9 mouse cellular contexts compared by ENCODE assay signal in the genomic region with DNA sequence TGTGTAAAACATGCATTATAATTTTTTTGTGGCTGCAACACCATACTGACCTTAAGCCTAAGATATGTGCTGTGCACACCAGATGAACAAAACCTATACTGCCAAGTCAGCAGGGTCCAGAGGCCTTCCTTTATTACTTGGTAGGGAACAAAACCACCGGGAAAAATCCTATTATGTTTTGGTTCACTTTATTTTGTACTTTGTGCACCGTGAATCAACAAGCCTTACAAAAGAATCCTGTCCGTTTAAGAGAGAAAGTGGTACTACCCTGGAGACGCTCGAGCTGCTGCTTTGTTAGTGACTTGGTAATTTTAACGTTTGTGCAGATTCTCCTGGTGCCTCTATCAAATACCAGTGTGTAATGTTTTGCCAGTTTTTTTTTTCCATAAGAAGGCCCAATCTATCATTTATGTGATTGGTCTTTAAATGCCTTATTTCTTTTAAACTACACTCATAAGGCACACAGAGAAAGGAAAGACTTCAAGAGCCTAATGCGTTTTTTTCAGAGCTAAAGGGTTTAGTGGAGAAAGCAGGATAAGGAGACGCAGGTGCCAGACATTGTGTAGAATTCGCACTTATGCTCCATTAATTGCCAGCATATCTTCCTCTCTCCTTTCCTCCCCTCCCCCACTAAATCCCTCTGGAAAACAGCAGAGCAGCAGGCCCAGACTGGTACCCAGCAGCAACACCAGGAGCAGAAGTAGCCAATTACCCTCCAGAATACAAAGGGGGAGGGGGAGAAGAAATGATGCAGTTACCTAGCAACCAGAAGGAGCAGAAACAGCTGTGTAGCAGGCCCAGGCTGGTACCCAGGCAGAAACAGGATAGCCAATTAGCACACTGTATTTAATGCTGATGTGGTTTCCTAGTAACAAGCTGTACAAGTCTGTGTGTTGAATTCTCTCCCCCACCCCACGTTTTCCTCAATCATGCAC. TPM values are rescaled to one million over a fixed set of nuclear protein-coding genes. Genes with fewer than 3 reads are reported as not detected.
DNase-seq lines count a peak whose midpoint lies in the region; ATAC-seq lines count a peak whose summit lies in the region.
"Had no signal": no experiment of that assay in that cellular context is flagged by ENCODE, and none has a peak within 500 bp of the region (broad histone marks: within the 10 kb centered on the region; RNA-seq: fewer than 3 reads in every experiment).

No protein-coding gene starts in this region.

- intact Hi-C loops in heart, postnatal 14 days (cut with DNase I) = no loop called here

- peak overlapping the region; percentile 33 for H3K4me2 ChIP-seq in forebrain, embryonic 13.5 days
- H3K4me2 ChIP-seq in neural tube, embryonic 11.5 days (ENCODE audit: low read depth) = no peak overlapping the region

- WGBS in forebrain, embryonic 13.5 days = 4% methylated on average over 10 of the region's 10 CpGs
- WGBS in neural tube, embryonic 11.5 days = 47% methylated on average over 10 of the region's 10 CpGs

- H3K4me3 ChIP-seq in forebrain, embryonic 13.5 days = no peak overlapping the region
- H3K4me3 ChIP-seq in neural tube, embryonic 11.5 days (ENCODE audit: low read depth, low read length) = no peak overlapping the region

- peak; percentile 81 for DNase-seq in brain, embryonic 18.5 days (ENCODE audit: low read depth, low spot score)
- peak; percentile 32 for DNase-seq in layer of hippocampus, adult 9-10 months (ENCODE audit: low spot score)
- DNase-seq in neural tube, embryonic 11.5 days (ENCODE audit: low spot score) = peak; percentile 67
- DNase-seq in kidney, postnatal 14 days = no peak
- no peak for DNase-seq in spleen, postnatal 14 days (ENCODE audit: low spot score in 2 of 2)
- no peak for DNase-seq in heart, postnatal 14 days
- no peak for DNase-seq in spleen, adult 18-20 months

- H3K36me3 ChIP-seq in forebrain, embryonic 13.5 days (ENCODE audit: poor library complexity, severe bottlenecking) = no peaks in the 10 kb centered on the region
- no peaks in the 10 kb centered on the region for H3K36me3 ChIP-seq in neural tube, embryonic 11.5 days (ENCODE audit: control insufficient read depth, insufficient read depth, low read length)

- no peaks in the 10 kb centered on the region for H3K9me3 ChIP-seq in forebrain, embryonic 13.5 days (replicated peaks)
- no peaks in the 10 kb centered on the region for H3K9me3 ChIP-seq in neural tube, embryonic 11.5 days (ENCODE audit: control insufficient read depth, low read length)

- no peak overlapping the region for H3K9ac ChIP-seq in forebrain, embryonic 13.5 days
- H3K9ac ChIP-seq in neural tube, embryonic 11.5 days (ENCODE audit: low read length) = no peak overlapping the region

- ATAC-seq in forebrain, embryonic 13.5 days = peak; percentile 98
- ATAC-seq in neural tube, embryonic 11.5 days (ENCODE audit: insufficient read depth, low FRiP score, low TSS enrichment) = peak; percentile 95
- ATAC-seq: lung, postnatal 0 days had no signal

- H3K27me3 ChIP-seq in forebrain, embryonic 13.5 days = no peaks in the 10 kb centered on the region
- no peaks in the 10 kb centered on the region for H3K27me3 ChIP-seq in neural tube, embryonic 11.5 days (ENCODE audit: control insufficient read depth, insufficient read depth, low read length)

- H3K27ac ChIP-seq in forebrain, embryonic 13.5 days = peak overlapping the region; percentile 94
- H3K27ac ChIP-seq in neural tube, embryonic 11.5 days (ENCODE audit: low read depth, low read length) = peak overlapping the region; percentile 67

- H3K4me1 ChIP-seq in forebrain, embryonic 13.5 days = peaks cover 91% of the 10 kb centered on the region
- peaks cover 11% of the 10 kb centered on the region; the same call in 1 of the 2 replicates for H3K4me1 ChIP-seq in neural tube, embryonic 11.5 days (ENCODE audit: control insufficient read depth, insufficient read depth, low read length)

RNA-seq across cellular contexts. Expression of a gene that starts 55.5 kb away (rescaled TPM):
- 66.4 and 76.8 TPM in 2 replicates for polyA plus RNA-seq in forebrain, embryonic 13.5 days (2015; fragmentation: Nextera tagmentation; extraction: Ambion mirVana)
- 31.6 and 35.5 TPM in 2 replicates for polyA plus RNA-seq in neural tube, embryonic 11.5 days (2014; fragmentation: Nextera tagmentation; extraction: Ambion mirVana)
- total RNA-seq in heart, postnatal 14 days (2021) = 10 to 100 TPM; 22.1 to 22.6 TPM

Comparison
In these comparisons a context has a peak if more than half of its experiments do, and no peak if none do; other contexts are left out.
1. DNase-seq: peak in brain, embryonic 18.5 days (single experiment), layer of hippocampus, adult 9-10 months (single experiment) and neural tube, embryonic 11.5 days (single experiment); none in kidney, postnatal 14 days (single experiment), spleen, postnatal 14 days (0 of 2), heart, postnatal 14 days (0 of 2) and spleen, adult 18-20 months (0 of 2).